Mouse (Mus musculus): ENCODE measurements around the gene Ism2. TPM values are rescaled to one million over a fixed set of nuclear protein-coding genes. Genes with fewer than 3 reads are reported as not detected.
A peak's percentile ranks its signal among the peaks of the same experiment; 100 is the strongest.

Ism2 gene
- polyA plus RNA-seq (2015; fragmentation: Nextera tagmentation; extraction: Ambion mirVana): 0.96 and 1.2 TPM in 2 replicates

- peak; percentile 79 for ATAC-seq (ENCODE audit: low FRiP score)
- peak within 1 kb of the TSS; percentile 77 for H3K9ac ChIP-seq (replicated peaks)
- peak within 1 kb of the TSS; percentile 99 for H3K4me2 ChIP-seq
- peaks cover 19% of the 10 kb centered on the region for H3K4me1 ChIP-seq
- peaks cover 39% of the 10 kb centered on the region for H3K27me3 ChIP-seq (replicated peaks)
- H3K4me3 ChIP-seq (replicated peaks): peak within 1 kb of the TSS; percentile 74
- H3K27ac ChIP-seq (replicated peaks): no peak within 1 kb of the TSS
- under 1% methylated on average over 81 of the region's 86 CpGs for WGBS
- no peaks in the 10 kb centered on the region for H3K36me3 ChIP-seq
- H3K9me3 ChIP-seq (replicated peaks): no peaks in the 10 kb centered on the region
Measured at GRCm38 (mm10) chr12:87299657-87300440, at the start of gene Ism2. Ism2 (minus strand) TSS chr12:87299705.

- H3K9ac ChIP-seq (replicated peaks): no peak overlapping the region
- no peak for ATAC-seq (ENCODE audit: low FRiP score)
- no peak overlapping the region for H3K27ac ChIP-seq (replicated peaks)
- H3K27me3 ChIP-seq (replicated peaks): no peaks in the 10 kb centered on the region
- H3K4me3 ChIP-seq (replicated peaks): no peak overlapping the region
- peaks cover 13% of the 10 kb centered on the region for H3K36me3 ChIP-seq
- H3K9me3 ChIP-seq (replicated peaks): no peaks in the 10 kb centered on the region
- H3K4me2 ChIP-seq: no peak overlapping the region
- WGBS: 80% methylated on average over 2 of the region's 2 CpGs
- no peaks in the 10 kb centered on the region for H3K4me1 ChIP-seq
Measured at GRCm38 (mm10) chr12:87348029-87348428, 48.5 kb upstream of the Ism2 start.

- H3K4me3 ChIP-seq (replicated peaks): no peak overlapping the region
- no peak overlapping the region for H3K4me2 ChIP-seq
- no peak overlapping the region for H3K27ac ChIP-seq (replicated peaks)
- 93% methylated on average over 2 of the region's 2 CpGs for WGBS
- H3K4me1 ChIP-seq: no peaks in the 10 kb centered on the region
- no peaks in the 10 kb centered on the region for H3K27me3 ChIP-seq (replicated peaks)
- peaks cover 14% of the 10 kb centered on the region for H3K36me3 ChIP-seq
- H3K9ac ChIP-seq (replicated peaks): no peak overlapping the region
- ATAC-seq (ENCODE audit: low FRiP score): no peak
- H3K9me3 ChIP-seq (replicated peaks): no peaks in the 10 kb centered on the region
Measured at GRCm38 (mm10) chr12:87347511-87347910, 48.0 kb upstream of the Ism2 start.

GRCm38 (mm10) chr12:87343084-87343605 is 43.6 kb upstream of the Ism2 start:
- Histone ChIP-seq H3K27ac (replicated peaks) (no peak overlapping the region), H3K9ac (replicated peaks) (no peak overlapping the region), H3K9me3 (replicated peaks) (no peaks in the 10 kb centered on the region), H3K36me3 (peaks cover 29% of the 10 kb centered on the region), H3K4me1 (no peaks in the 10 kb centered on the region), H3K4me3 (replicated peaks) (no peak overlapping the region), H3K27me3 (replicated peaks) (no peaks in the 10 kb centered on the region), H3K4me2 (no peak overlapping the region)
- no peak for ATAC-seq (ENCODE audit: low FRiP score)

GRCm38 (mm10) chr12:87338082-87338481 is 38.6 kb upstream of the Ism2 start:
- no peak for ATAC-seq (ENCODE audit: low FRiP score)
- no peaks in the 10 kb centered on the region for H3K27me3 ChIP-seq (replicated peaks)
- WGBS: 92% methylated on average over 4 of the region's 4 CpGs

GRCm38 (mm10) chr12:87334886-87335285 is 35.4 kb upstream of the Ism2 start:
- WGBS: 30% methylated on average over 2 of the region's 2 CpGs
- H3K4me3 ChIP-seq (replicated peaks): no peak overlapping the region
- H3K9me3 ChIP-seq (replicated peaks): no peaks in the 10 kb centered on the region
- H3K36me3 ChIP-seq: peaks cover 4% of the 10 kb centered on the region; the same call in 1 of the 2 replicates
- peaks cover 14% of the 10 kb centered on the region for H3K4me1 ChIP-seq
- H3K9ac ChIP-seq (replicated peaks): no peak overlapping the region
- no peak overlapping the region for H3K4me2 ChIP-seq
- no peaks in the 10 kb centered on the region for H3K27me3 ChIP-seq (replicated peaks)
- no peak for ATAC-seq (ENCODE audit: low FRiP score)
- H3K27ac ChIP-seq (replicated peaks): no peak overlapping the region

More at GRCm38 (mm10) chr12:87338082-87338481, 38.6 kb upstream of the Ism2 start:
- Histone ChIP-seq H3K36me3 (peaks cover 19% of the 10 kb centered on the region), H3K4me1 (no peaks in the 10 kb centered on the region), H3K9me3 (replicated peaks) (no peaks in the 10 kb centered on the region), H3K4me2 (no peak overlapping the region), H3K4me3 (replicated peaks) (no peak overlapping the region), H3K27ac (replicated peaks) (no peak overlapping the region), H3K9ac (replicated peaks) (no peak overlapping the region)

- no peaks in the 10 kb centered on the region for H3K27me3 ChIP-seq (replicated peaks)
- peaks cover 3% of the 10 kb centered on the region; the same call in 1 of the 2 replicates for H3K36me3 ChIP-seq
- H3K9me3 ChIP-seq (replicated peaks): no peaks in the 10 kb centered on the region
- no peak overlapping the region for H3K9ac ChIP-seq (replicated peaks)
- no peak overlapping the region for H3K27ac ChIP-seq (replicated peaks)
- ATAC-seq (ENCODE audit: low FRiP score): no peak
- H3K4me2 ChIP-seq: no peak overlapping the region
- H3K4me3 ChIP-seq (replicated peaks): no peak overlapping the region
- peaks cover 14% of the 10 kb centered on the region for H3K4me1 ChIP-seq
Measured at GRCm38 (mm10) chr12:87333794-87334193, 34.3 kb upstream of the Ism2 start.

GRCm38 (mm10) chr12:87332511-87332910 is 33.0 kb upstream of the Ism2 start:
- H3K4me2 ChIP-seq: no peak overlapping the region
- 84% methylated on average over 4 of the region's 4 CpGs for WGBS
- ATAC-seq (ENCODE audit: low FRiP score): no peak
- H3K27ac ChIP-seq (replicated peaks): no peak overlapping the region
- peaks cover 16% of the 10 kb centered on the region for H3K4me1 ChIP-seq
- no peak overlapping the region for H3K4me3 ChIP-seq (replicated peaks)
- no peak overlapping the region for H3K9ac ChIP-seq (replicated peaks)
- no peaks in the 10 kb centered on the region for H3K27me3 ChIP-seq (replicated peaks)
- no peaks in the 10 kb centered on the region for H3K9me3 ChIP-seq (replicated peaks)
- H3K36me3 ChIP-seq: peaks cover 3% of the 10 kb centered on the region; the same call in 1 of the 2 replicates

GRCm38 (mm10) chr12:87331908-87332307 is 32.4 kb upstream of the Ism2 start:
- Histone ChIP-seq H3K27me3 (replicated peaks) (no peaks in the 10 kb centered on the region), H3K4me2 (no peak overlapping the region), H3K36me3 (peaks cover 3% of the 10 kb centered on the region; the same call in 1 of the 2 replicates), H3K4me1 (peaks cover 19% of the 10 kb centered on the region), H3K9me3 (replicated peaks) (no peaks in the 10 kb centered on the region), H3K4me3 (replicated peaks) (no peak overlapping the region), H3K9ac (replicated peaks) (no peak overlapping the region), H3K27ac (replicated peaks) (no peak overlapping the region)
- peak; percentile 51 for ATAC-seq (ENCODE audit: low FRiP score)
- 34% methylated on average over 5 of the region's 5 CpGs for WGBS

GRCm38 (mm10) chr12:87331053-87331456 is 31.6 kb upstream of the Ism2 start:
- peak; percentile 65 for ATAC-seq (ENCODE audit: low FRiP score)

GRCm38 (mm10) chr12:87330213-87330612 is 30.7 kb upstream of the Ism2 start:
- H3K9me3 ChIP-seq (replicated peaks): no peaks in the 10 kb centered on the region
- ATAC-seq (ENCODE audit: low FRiP score): no peak
- H3K27ac ChIP-seq (replicated peaks): no peak overlapping the region
- no peaks in the 10 kb centered on the region for H3K27me3 ChIP-seq (replicated peaks)
- H3K4me3 ChIP-seq (replicated peaks): no peak overlapping the region
- H3K36me3 ChIP-seq: peaks cover 3% of the 10 kb centered on the region; the same call in 1 of the 2 replicates
- no peak overlapping the region for H3K9ac ChIP-seq (replicated peaks)
- WGBS: 52% methylated on average over 2 of the region's 2 CpGs
- no peak overlapping the region for H3K4me2 ChIP-seq
- peaks cover 19% of the 10 kb centered on the region for H3K4me1 ChIP-seq

More at GRCm38 (mm10) chr12:87331053-87331456, 31.6 kb upstream of the Ism2 start:
- Histone ChIP-seq H3K27ac (replicated peaks) (no peak overlapping the region; the same call in 1 of the 2 replicates), H3K36me3 (peaks cover 3% of the 10 kb centered on the region; the same call in 1 of the 2 replicates), H3K9ac (replicated peaks) (no peak overlapping the region), H3K4me1 (peaks cover 19% of the 10 kb centered on the region), H3K27me3 (replicated peaks) (no peaks in the 10 kb centered on the region), H3K4me3 (replicated peaks) (no peak overlapping the region), H3K4me2 (no peak overlapping the region), H3K9me3 (replicated peaks) (no peaks in the 10 kb centered on the region)
- 24% methylated on average over 6 of the region's 6 CpGs for WGBS

GRCm38 (mm10) chr12:87328025-87328424 is 28.5 kb upstream of the Ism2 start:
- no peak overlapping the region for H3K4me2 ChIP-seq
- no peaks in the 10 kb centered on the region for H3K9me3 ChIP-seq (replicated peaks)
- no peak for ATAC-seq (ENCODE audit: low FRiP score)
- H3K27me3 ChIP-seq (replicated peaks): no peaks in the 10 kb centered on the region
- no peaks in the 10 kb centered on the region; the same call in 1 of the 2 replicates for H3K36me3 ChIP-seq
- H3K4me3 ChIP-seq (replicated peaks): no peak overlapping the region
- no peak overlapping the region for H3K27ac ChIP-seq (replicated peaks)
- 24% methylated on average over 4 of the region's 4 CpGs for WGBS
- peaks cover 19% of the 10 kb centered on the region for H3K4me1 ChIP-seq
- no peak overlapping the region for H3K9ac ChIP-seq (replicated peaks)
